In genomic region chr8:87264999-87265398, GRCm38 (mm10) we compare ENCODE assay signal across 27 mouse cellular contexts.
"Had no signal": no experiment of that assay in that cellular context is flagged by ENCODE, and none has a peak within 500 bp of the region (broad histone marks: within the 10 kb centered on the region; RNA-seq: fewer than 3 reads in every experiment).

No protein-coding gene starts in this region.

- H3K9me3 ChIP-seq: heart, embryonic 13.5 days; heart, embryonic 15.5 days; hindbrain, embryonic 13.5 days; hindbrain, embryonic 15.5 days; kidney, embryonic 15.5 days; limb, embryonic 10.5 days; limb, embryonic 12.5 days; liver, embryonic 13.5 days had no signal

- H3K27me3 ChIP-seq: heart, embryonic 13.5 days; heart, embryonic 15.5 days; kidney, embryonic 15.5 days; limb, embryonic 12.5 days; liver, embryonic 13.5 days had no signal

- H3K4me1 ChIP-seq: heart, embryonic 13.5 days; heart, embryonic 15.5 days; hindbrain, embryonic 15.5 days; kidney, embryonic 15.5 days; limb, embryonic 12.5 days; liver, embryonic 13.5 days had no signal

- ATAC-seq: hindbrain, postnatal 0 days; intestine, embryonic 16.5 days had no signal

- H3K27ac ChIP-seq: heart, adult 2 months; heart, embryonic 13.5 days; heart, embryonic 15.5 days; hindbrain, embryonic 13.5 days; hindbrain, embryonic 15.5 days; hindbrain, postnatal 0 days; kidney, embryonic 15.5 days; kidney, postnatal 0 days; left cerebral cortex, adult 2 months; limb, embryonic 10.5 days; limb, embryonic 12.5 days; liver, embryonic 13.5 days had no signal

- H3K36me3 ChIP-seq: heart, embryonic 13.5 days; heart, embryonic 15.5 days; hindbrain, embryonic 13.5 days; hindbrain, embryonic 15.5 days; kidney, embryonic 15.5 days; limb, embryonic 10.5 days; limb, embryonic 12.5 days; liver, embryonic 13.5 days had no signal

- H3K9ac ChIP-seq: heart, embryonic 13.5 days; heart, embryonic 15.5 days; hindbrain, embryonic 13.5 days; hindbrain, embryonic 15.5 days; kidney, embryonic 15.5 days; limb, embryonic 12.5 days; liver, embryonic 13.5 days had no signal

- DNase-seq: gastrocnemius, postnatal 14 days; gastrocnemius, postnatal 36 days; heart, adult 11 months; heart, adult 2 months; heart, postnatal 14 days; heart, postnatal 36 days; kidney, adult 11 months; kidney, adult 2 months; kidney, adult 9 months; kidney, postnatal 14 days; kidney, postnatal 36 days; layer of hippocampus, adult 9-11 months; liver; liver, embryonic 13.5 days had no signal

- H3K4me2 ChIP-seq: heart, embryonic 11.5 days; heart, embryonic 13.5 days; heart, embryonic 15.5 days; hindbrain, embryonic 13.5 days; hindbrain, embryonic 15.5 days; kidney, embryonic 15.5 days; limb, embryonic 12.5 days; liver, embryonic 11.5 days; liver, embryonic 13.5 days had no signal

- H3K4me3 ChIP-seq: heart, adult 2 months; heart, embryonic 13.5 days; heart, embryonic 15.5 days; hindbrain, embryonic 13.5 days; hindbrain, embryonic 15.5 days; kidney, embryonic 15.5 days; left cerebral cortex, adult 2 months; limb, embryonic 10.5 days; limb, embryonic 12.5 days; liver, embryonic 13.5 days had no signal
